Mouse (Mus musculus): ENCODE results near the gene Itprip. TPM values are rescaled to one million over a fixed set of nuclear protein-coding genes. Genes with fewer than 3 reads are reported as not detected.
A peak's percentile ranks its signal among the peaks of the same experiment; 100 is the strongest.
"Not testable (repeated sequence)": the region's sequence is repeated elsewhere in the genome, so short reads cannot be mapped to it uniquely, and the experiment has no call there.

Gene Itprip
- total and polyA plus RNA-seq, 2 experiments from 2014 or later = 2.2 to 4.9 TPM

DNA sequence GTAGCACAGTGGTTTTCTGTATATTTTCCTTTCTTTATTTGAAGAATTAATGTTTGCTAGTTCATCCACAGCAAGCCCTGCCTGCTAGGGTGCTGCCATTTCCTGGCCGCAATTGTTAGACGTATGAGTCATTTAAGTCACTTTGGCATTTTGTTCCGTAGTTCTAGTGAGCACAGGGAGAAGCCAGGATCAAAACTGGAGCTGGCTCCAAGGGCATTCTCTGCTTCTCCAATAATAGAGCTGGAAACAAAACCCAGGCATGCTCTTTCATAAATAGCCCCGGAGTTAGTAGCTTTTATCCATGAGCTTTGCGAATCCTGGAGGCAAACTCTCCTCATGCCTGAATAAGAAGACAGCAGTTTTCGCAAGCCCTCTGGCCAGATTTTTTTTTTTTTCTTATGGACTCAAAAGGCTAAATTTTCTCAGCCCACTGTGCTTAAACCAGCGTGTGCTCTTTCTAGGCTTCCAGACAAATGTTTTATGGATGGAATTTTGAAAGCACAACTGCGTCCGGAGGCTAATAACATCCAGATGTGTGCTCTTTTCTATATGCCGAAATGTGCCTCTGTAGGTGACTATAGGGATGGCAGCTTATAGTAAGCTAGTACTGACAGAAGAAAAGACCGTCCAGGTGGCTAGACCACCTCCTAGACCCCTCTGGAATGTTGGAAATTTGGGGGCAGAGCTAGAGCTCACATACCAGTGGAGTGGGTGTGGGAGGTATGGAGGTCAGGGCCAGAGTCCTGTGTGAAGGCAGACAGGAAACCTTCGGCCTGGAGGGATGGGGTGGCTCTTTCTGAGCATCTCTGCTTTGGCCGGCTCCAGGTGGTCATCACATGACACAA lies 64.9 kb downstream of the Itprip start:
- ATAC-seq = peak; percentile 68
- H3K36me3 ChIP-seq (ENCODE audit: insufficient read depth) = peaks cover 11% of the 10 kb centered on the region; the same call in 1 of the 2 replicates
- peak overlapping the region; percentile 77 for H3K9ac ChIP-seq
- peak overlapping the region; percentile 87 for H3K4me2 ChIP-seq (ENCODE audit: low read depth)
- peak; percentile 42 for TF ChIP-seq CTCF (IDR thresholded peaks at IDR 0.05; ENCODE audit: low read depth)
- H3K27me3 ChIP-seq (ENCODE audit: insufficient read depth, low read length) = no peaks in the 10 kb centered on the region
- H3K27ac ChIP-seq (ENCODE audit: low read depth, low read length) = peak overlapping the region; percentile 42; the same call in 1 of the 2 replicates
- DNase-seq = no peak
- H3K9me3 ChIP-seq (ENCODE audit: low read length) = no peaks in the 10 kb centered on the region
- H3K4me1 ChIP-seq (ENCODE audit: insufficient read depth) = 0 out of 2 replicates have a peak, but pooled peaks cover 3% of the 10 kb centered on the region
- peak overlapping the region; percentile 76 for H3K4me3 ChIP-seq (ENCODE audit: low read depth, low read length)
- WGBS = 15% methylated on average over 13 of the region's 13 CpGs

DNA sequence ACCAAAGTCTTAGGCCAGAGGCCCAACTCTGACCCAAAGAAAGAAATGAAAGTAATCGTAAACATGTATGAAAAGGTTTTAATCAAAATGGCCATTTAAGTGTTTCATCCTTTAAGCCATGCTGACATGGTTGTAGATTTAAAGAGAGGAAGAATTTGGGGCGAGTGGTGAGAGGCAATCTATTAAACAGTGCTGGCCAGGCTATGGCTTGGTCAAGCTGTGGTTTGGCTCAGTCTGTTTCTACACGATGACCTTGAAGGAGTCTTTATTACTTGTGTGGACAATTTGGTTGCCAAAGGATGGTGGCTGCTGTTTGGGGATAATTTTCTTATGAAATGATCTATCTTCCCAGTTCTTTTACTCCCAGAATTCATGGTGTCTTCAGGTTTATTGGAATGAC lies 66.0 kb downstream of the Itprip start:
- Histone ChIP-seq H3K9ac (no peak overlapping the region), H3K27me3 (ENCODE audit: insufficient read depth, low read length) (no peaks in the 10 kb centered on the region), H3K36me3 (ENCODE audit: insufficient read depth) (peaks cover 2% of the 10 kb centered on the region; the same call in 1 of the 2 replicates), H3K4me2 (ENCODE audit: low read depth) (no peak overlapping the region), H3K9me3 (ENCODE audit: low read length) (no peaks in the 10 kb centered on the region), H3K4me1 (ENCODE audit: insufficient read depth) (0 out of 2 replicates have a peak, but pooled peaks cover 3% of the 10 kb centered on the region), H3K4me3 (ENCODE audit: low read depth, low read length) (no peak overlapping the region), H3K27ac (ENCODE audit: low read depth, low read length) (no peak overlapping the region)
- no peak for TF ChIP-seq CTCF (IDR thresholded peaks at IDR 0.05; ENCODE audit: low read depth)
- DNase-seq (no peak), ATAC-seq (no peak)
- WGBS = 95% methylated on average over 3 of the region's 3 CpGs

DNA sequence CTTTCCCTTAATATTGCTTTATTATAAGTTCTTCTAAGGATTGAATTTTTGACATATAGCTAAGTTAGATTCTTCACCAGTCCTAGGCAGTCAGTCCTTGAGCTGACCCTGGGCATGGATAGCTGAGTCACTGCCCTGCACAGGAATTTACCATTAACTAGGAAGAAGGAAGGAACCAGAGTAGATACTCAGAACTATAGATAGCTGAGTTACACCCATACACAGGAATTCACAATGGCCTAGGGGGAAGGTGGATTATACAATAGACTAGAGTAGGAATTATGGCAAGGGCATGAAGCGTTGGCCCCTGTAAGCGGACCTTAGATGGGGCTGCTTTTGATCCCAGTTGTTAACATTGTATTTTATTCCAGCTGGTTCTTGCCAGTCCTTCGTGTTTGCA lies 67.0 kb downstream of the Itprip start:
- not testable (repeated sequence) for ATAC-seq; H3K9ac ChIP-seq; H3K27ac ChIP-seq (ENCODE audit: low read depth, low read length); H3K4me3 ChIP-seq (ENCODE audit: low read depth, low read length); H3K27me3 ChIP-seq (ENCODE audit: insufficient read depth, low read length); DNase-seq; H3K4me1 ChIP-seq (ENCODE audit: insufficient read depth); H3K36me3 ChIP-seq (ENCODE audit: insufficient read depth); H3K9me3 ChIP-seq (ENCODE audit: low read length); H3K4me2 ChIP-seq (ENCODE audit: low read depth)
- WGBS = 87% methylated on average over 3 of the region's 3 CpGs

DNA sequence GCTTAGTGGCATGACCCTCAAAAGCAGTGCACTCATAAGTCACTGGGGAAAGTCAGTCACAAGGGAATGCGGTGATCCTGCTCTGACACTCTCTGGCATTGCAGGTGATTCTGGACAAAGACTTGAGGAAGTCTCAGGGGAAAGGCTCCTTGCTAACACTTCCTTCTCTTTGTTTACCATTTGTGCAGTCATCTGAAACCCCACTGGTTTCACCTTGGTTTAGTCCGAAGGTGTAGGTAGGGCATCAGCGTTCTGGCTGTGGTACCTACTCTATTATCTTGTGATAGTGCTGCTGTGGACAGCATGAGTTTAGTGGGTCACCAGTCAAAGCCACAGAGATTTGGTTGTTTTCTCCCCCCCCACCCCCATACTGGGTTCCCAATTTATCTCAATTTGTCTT lies 69.4 kb downstream of the Itprip start:
- ATAC-seq (no peak), DNase-seq (no peak)
- no peaks in the 10 kb centered on the region for H3K36me3 ChIP-seq (ENCODE audit: insufficient read depth)
- H3K4me3 ChIP-seq (ENCODE audit: low read depth, low read length) = no peak overlapping the region
- WGBS = 90% methylated on average over 3 of the region's 3 CpGs
- no peak overlapping the region for H3K9ac ChIP-seq
- no peak for TF ChIP-seq CTCF (IDR thresholded peaks at IDR 0.05; ENCODE audit: low read depth)
- H3K4me2 ChIP-seq (ENCODE audit: low read depth) = no peak overlapping the region
- H3K9me3 ChIP-seq (ENCODE audit: low read length) = no peaks in the 10 kb centered on the region
- H3K27me3 ChIP-seq (ENCODE audit: insufficient read depth, low read length) = no peaks in the 10 kb centered on the region
- H3K27ac ChIP-seq (ENCODE audit: low read depth, low read length) = no peak overlapping the region
- 0 out of 2 replicates have a peak, but pooled peaks cover 3% of the 10 kb centered on the region for H3K4me1 ChIP-seq (ENCODE audit: insufficient read depth)

Small RNA genes lying within 50 kb of the gene (microRNA-seq; reads per million reads assigned to microRNA genes)
- 0 reads per million in 2 experiments for gene Gm22240

Other genes with a start within 250 kb of the Itprip start
- gene Col17a1, start 227.2 kb downstream of the Itprip start, total RNA-seq (2014; rRNA removed) = 0.08 and 0.57 TPM in 2 replicates
- gene Col17a1, start 227.2 kb downstream of the Itprip start, polyA plus RNA-seq (2015; fragmentation: Nextera tagmentation; extraction: Ambion mirVana) = 0.08 and 0.42 TPM in 2 replicates
- 67.0 and 85.9 TPM in 2 replicates for gene Sfr1, start 187.6 kb downstream of the Itprip start, total RNA-seq (2014; rRNA removed)
- 211 and 215 TPM in 2 replicates for gene Sfr1, start 187.6 kb downstream of the Itprip start, polyA plus RNA-seq (2015; fragmentation: Nextera tagmentation; extraction: Ambion mirVana)
- gene Gsto1, start 64.3 kb downstream of the Itprip start, total RNA-seq (2014; rRNA removed) = 120 and 187 TPM in 2 replicates
- gene Gsto1, start 64.3 kb downstream of the Itprip start, polyA plus RNA-seq (2015; fragmentation: Nextera tagmentation; extraction: Ambion mirVana) = 166 and 184 TPM in 2 replicates
- gene Gsto2, start 53.8 kb downstream of the Itprip start, total RNA-seq (2014; rRNA removed) = 0.77 and 0.95 TPM in 2 replicates
- 0.88 and 0.93 TPM in 2 replicates for gene Gsto2, start 53.8 kb downstream of the Itprip start, polyA plus RNA-seq (2015; fragmentation: Nextera tagmentation; extraction: Ambion mirVana)
- gene Cfap43, start within 50 bp of the Itprip start, total RNA-seq (2014; rRNA removed) = 2.1 and 2.3 TPM in 2 replicates
- 0.99 and 1.8 TPM in 2 replicates for gene Cfap43, start within 50 bp of the Itprip start, polyA plus RNA-seq (2015; fragmentation: Nextera tagmentation; extraction: Ambion mirVana)
- 0.46 and 2.6 TPM in 2 replicates for gene Cfap58, start 18.4 kb upstream of the Itprip start, total RNA-seq (2014; rRNA removed)
- 0.42 and 0.62 TPM in 2 replicates for gene Cfap58, start 18.4 kb upstream of the Itprip start, polyA plus RNA-seq (2015; fragmentation: Nextera tagmentation; extraction: Ambion mirVana)